Mouse (Mus musculus) ZHBTc4 (cell line): ENCODE measurements around the gene Spp2.

Experiments used
- DNase-seq: peaks from one replicate; pipeline ENCODE4 v3.0.0-alpha.2; 2011; ENCODE audit warnings: low read depth, low spot score

The Spp2 gene

GRCm38 (mm10) chr1:88406807-88407198, at the start of gene Spp2:
Gene Spp2 (plus strand): TSS chr1:88406961.
- no peak for DNase-seq

GRCm38 (mm10) chr1:88357458-88358090, 49.2 kb upstream of the Spp2 start:
- DNase-seq: peak; percentile 87

- no peak for DNase-seq
These were observed 48.6 kb upstream of the Spp2 start for GRCm38 (mm10) chr1:88358102-88358654.

GRCm38 (mm10) chr1:88361085-88361484, 45.7 kb upstream of the Spp2 start:
- no peak for DNase-seq

- peak; percentile 8 for DNase-seq
These were observed 39.7 kb upstream of the Spp2 start for GRCm38 (mm10) chr1:88366881-88367644.

GRCm38 (mm10) chr1:88378446-88378845, 28.3 kb upstream of the Spp2 start:
- no peak for DNase-seq

- no peak for DNase-seq
These were observed 15.1 kb upstream of the Spp2 start for GRCm38 (mm10) chr1:88391632-88392031.

- no peak for DNase-seq
These were observed 13.4 kb upstream of the Spp2 start for GRCm38 (mm10) chr1:88393321-88393720.

- DNase-seq: no peak
These were observed 3.4 kb upstream of the Spp2 start for GRCm38 (mm10) chr1:88403378-88403777.

- DNase-seq: no peak
These were observed 519 bp upstream of the Spp2 start for GRCm38 (mm10) chr1:88406078-88406806.

- DNase-seq: no peak
These were observed 1.6 kb downstream of the Spp2 start for GRCm38 (mm10) chr1:88408340-88408739.

- no peak for DNase-seq
These were observed 5.3 kb downstream of the Spp2 start for GRCm38 (mm10) chr1:88412013-88412412.

- DNase-seq: no peak
These were observed 12.2 kb downstream of the Spp2 start for GRCm38 (mm10) chr1:88418943-88419342.

- DNase-seq: no peak
These were observed 15.3 kb downstream of the Spp2 start for GRCm38 (mm10) chr1:88422045-88422444.

- DNase-seq: no peak
These were observed 16.2 kb downstream of the Spp2 start for GRCm38 (mm10) chr1:88422846-88423395.

- peak; percentile 79 for DNase-seq
These were observed 18.0 kb downstream of the Spp2 start for GRCm38 (mm10) chr1:88424602-88425252.

GRCm38 (mm10) chr1:88427987-88428741, 21.4 kb downstream of the Spp2 start:
- peak; percentile 36 for DNase-seq

GRCm38 (mm10) chr1:88429413-88429812, 22.7 kb downstream of the Spp2 start:
- no peak for DNase-seq

GRCm38 (mm10) chr1:88431262-88431661, 24.5 kb downstream of the Spp2 start:
- DNase-seq: no peak

- DNase-seq: peak; percentile 78
These were observed 25.8 kb downstream of the Spp2 start for GRCm38 (mm10) chr1:88432601-88433000.
